Mouse (Mus musculus): ENCODE measurements around the gene Echs1.

- no peak for TF ChIP-seq CTCF (IDR thresholded peaks at IDR 0.05; ENCODE audit: low read depth)
- TF ChIP-seq EP300 (optimal IDR thresholded peaks at IDR 0.05), result no peak
Observed at GRCm38 (mm10) chr7:140060936-140061831, 55.1 kb downstream of the Echs1 start.

Measured in stomach, postnatal 0 days (tissue).